Mouse (Mus musculus) heart, postnatal 36 days (tissue): ENCODE measurements around the gene Cd163. TPM values are rescaled to one million over a fixed set of nuclear protein-coding genes. Genes with fewer than 3 reads are reported as not detected.

Experiments used
- DNase-seq, 2 experiments: peaks; one replicate each; pipeline ENCODE4 v3.0.0; 2021 to 2022
- intact Hi-C: fragments of 180-260 bp; cut with DNase I; formaldehyde crosslinking; loops from one replicate; pipeline ENCODE4 v1.15.1; 2025
- total RNA-seq, 2 experiments: library from RNA; stranded (reverse); gene quantifications; 2 replicates each; pipeline ENCODE4 v1.2.3; 2021

The Cd163 gene
- total RNA-seq, 2 experiments from 2014 or later: 15.2 to 31.9 TPM

GRCm38 (mm10) chr6:124358953-124359352 is 54.5 kb downstream of the Cd163 start:
- DNase-seq: no peak
- intact Hi-C loops: no loop called here

DNA sequence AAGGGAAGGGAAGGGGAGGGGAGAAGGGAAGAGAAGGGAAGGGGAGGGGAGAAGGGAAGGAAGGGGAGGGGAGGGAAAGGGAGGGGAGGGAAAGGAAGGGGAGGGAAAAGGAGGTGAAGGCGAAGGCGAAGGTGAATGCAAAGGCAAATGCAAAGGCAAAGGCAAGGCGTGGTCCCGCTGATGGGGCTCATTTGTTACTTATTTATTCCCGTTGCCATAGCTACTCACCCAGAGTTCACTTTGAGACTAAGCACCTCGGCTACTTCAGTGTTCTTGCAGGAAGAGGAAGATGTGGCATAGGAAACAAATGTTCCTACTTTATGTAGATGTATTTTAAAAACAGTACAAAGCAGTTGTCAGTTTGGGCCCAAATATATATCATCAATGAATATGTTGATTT is 56.1 kb downstream of the Cd163 start:
- no peak for DNase-seq
- intact Hi-C loops: no loop called here

DNA sequence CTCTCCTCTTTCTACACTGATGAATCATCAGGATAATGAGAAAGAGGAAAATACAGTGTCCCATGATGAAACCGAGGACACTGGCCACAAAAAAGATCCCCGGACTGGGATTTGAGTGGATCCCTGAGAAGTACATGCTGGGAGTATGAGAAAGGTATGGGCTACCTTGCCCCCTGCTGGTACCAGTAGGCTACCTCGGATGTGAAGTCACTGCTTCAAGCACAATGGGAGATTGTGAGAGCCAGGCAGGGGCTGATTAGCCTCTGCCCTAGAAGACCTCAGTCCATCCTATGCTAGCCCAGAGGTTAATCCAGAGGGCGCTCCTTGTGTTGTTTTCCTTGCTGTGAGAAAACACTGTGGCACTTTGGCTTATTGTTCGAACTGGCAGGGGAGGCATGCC is 59.9 kb downstream of the Cd163 start:
- intact Hi-C loops: no loop called here
- no peak for DNase-seq

- intact Hi-C loops: no loop called here
- peak in 1 of 2 experiments; percentile 30 for DNase-seq
These were observed 69.2 kb downstream of the Cd163 start for GRCm38 (mm10) chr6:124373584-124374206.

DNA sequence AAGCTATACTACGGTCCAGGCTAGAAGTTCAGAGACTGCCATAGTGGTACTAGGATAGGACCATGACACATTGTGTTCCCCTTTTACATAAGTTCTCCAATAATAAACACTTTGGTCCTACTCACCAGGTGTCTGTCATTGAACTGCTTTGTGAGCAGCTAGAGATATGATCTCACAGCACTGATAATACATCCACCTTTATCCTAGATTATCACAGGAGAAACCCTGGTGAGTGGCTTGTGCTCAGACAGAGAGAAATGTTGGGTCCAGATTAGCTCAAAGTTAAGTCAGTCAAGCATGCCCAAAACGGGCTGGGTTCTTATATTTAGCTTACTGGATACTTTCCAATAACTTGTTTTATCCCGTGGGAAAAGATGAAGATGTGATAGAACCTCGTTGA is 70.2 kb downstream of the Cd163 start:
- intact Hi-C loops: no loop called here
- DNase-seq: no peak

- peak; percentile 51 to 52 for DNase-seq
These were observed 71.0 kb downstream of the Cd163 start for GRCm38 (mm10) chr6:124375435-124375884.

DNA sequence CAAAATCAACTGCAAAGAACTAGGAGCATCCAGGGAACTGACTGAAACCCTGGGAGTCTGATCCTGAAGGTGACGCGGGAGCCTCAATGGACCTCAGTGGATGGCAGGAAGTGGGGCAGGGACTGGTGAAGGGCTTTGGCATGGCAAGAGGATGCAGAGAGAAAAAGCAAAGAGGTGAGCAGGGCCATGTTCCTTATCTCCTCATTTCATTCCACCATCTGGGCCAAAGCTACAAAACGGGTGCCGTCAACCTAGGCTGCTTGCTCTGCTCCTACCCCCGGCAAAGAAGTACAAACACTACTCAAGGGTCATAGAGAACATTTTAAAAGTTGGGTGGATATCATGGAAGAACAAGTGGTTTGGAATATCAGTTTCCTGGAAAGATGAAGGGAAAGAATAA is 71.9 kb downstream of the Cd163 start:
- intact Hi-C loops: no loop called here
- no peak for DNase-seq

More at GRCm38 (mm10) chr6:124375435-124375884, 71.0 kb downstream of the Cd163 start:
- intact Hi-C loops: no loop called here

- DNase-seq: no peak
- intact Hi-C loops: loop anchor here (2.0 kb wide), 1 partner anchor 447 kb away; no protein-coding TSS in a partner anchor
These were observed 73.2 kb downstream of the Cd163 start for GRCm38 (mm10) chr6:124377494-124378255.

- intact Hi-C loops: loop anchor here (1.0 to 2.0 kb wide), 2 partner anchors 117 to 449 kb away; no protein-coding TSS in a partner anchor
- peak; percentile 46 to 71 for DNase-seq
These were observed 74.9 kb downstream of the Cd163 start for GRCm38 (mm10) chr6:124379331-124379730.

Other genes with a start within 250 kb of the Cd163 start
- gene Vmn2r27, start 72.8 kb upstream of the Cd163 start, total RNA-seq: not detected
- 10 to 100 TPM; 26.9 to 28.7 TPM for gene Pex5, start 110.4 kb downstream of the Cd163 start, total RNA-seq
- gene Clstn3, start 160.1 kb downstream of the Cd163 start, total RNA-seq: 1 to 10 TPM in 1 of 2 experiments, under 1 TPM in 1; 0.73 to 2.1 TPM
- 1 to 10 TPM; 1.2 TPM for gene C1rl, start 188.5 kb downstream of the Cd163 start, total RNA-seq
- gene C1ra, start 207.7 kb downstream of the Cd163 start, total RNA-seq: 10 to 100 TPM; 13.7 TPM
- 10 to 100 TPM; 21.3 to 23.1 TPM for gene C1s1, start 237.7 kb downstream of the Cd163 start, total RNA-seq